Mouse (Mus musculus) T-cell, adult 66 days (primary cell): Measurements from ENCODE around the gene Sdr39u1. TPM values are rescaled to one million over a fixed set of nuclear protein-coding genes. Genes with fewer than 3 reads are reported as not detected.

Source experiments
- total RNA-seq, 2 experiments: library from RNA; stranded (reverse); gene quantifications; 3 replicates in 1 of 2; 4 replicates in 1 of 2; pipeline ENCODE4 v1.2.4; 2023

Gene Sdr39u1
- 10 to 100 TPM; 32.2 to 52.6 TPM for total RNA-seq

DNA sequence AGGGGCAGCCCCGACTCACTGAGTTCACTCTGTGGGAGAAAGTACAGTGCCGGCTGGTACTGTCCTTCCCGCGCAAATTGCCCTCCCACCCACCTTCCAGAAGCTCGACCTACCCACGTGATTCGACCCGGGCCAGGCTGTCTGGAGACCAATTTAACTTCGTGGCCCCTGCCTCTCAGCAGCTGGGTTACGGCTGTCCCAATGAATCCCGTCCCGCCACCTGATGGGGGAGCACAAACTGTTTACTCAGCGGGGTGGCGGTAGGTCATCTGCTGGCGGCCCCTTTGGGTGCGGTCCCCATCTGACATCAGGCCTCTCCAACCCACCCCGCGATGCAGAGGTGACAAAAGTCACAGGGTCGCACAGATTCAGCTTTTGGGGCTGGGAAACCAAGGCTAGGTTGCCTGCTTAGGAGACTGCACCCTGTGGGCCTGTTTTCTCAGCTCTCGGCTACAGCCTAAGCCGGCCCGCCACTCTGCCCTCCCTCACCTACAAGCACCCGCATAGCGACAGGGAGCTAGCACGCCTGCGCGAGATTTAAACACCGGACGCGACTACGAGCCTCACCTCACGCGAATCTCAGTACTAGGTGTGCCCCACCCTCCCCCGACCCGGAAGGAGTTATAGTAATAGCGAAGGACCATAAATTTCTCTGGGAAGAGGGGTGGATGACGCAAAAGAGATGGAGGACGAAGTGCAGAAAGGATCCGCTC lies at the start of gene Sdr39u1:
Gene Sdr39u1, minus strand, starts transcription at position 593 of the 713 bp plus-strand sequence.

DNA sequence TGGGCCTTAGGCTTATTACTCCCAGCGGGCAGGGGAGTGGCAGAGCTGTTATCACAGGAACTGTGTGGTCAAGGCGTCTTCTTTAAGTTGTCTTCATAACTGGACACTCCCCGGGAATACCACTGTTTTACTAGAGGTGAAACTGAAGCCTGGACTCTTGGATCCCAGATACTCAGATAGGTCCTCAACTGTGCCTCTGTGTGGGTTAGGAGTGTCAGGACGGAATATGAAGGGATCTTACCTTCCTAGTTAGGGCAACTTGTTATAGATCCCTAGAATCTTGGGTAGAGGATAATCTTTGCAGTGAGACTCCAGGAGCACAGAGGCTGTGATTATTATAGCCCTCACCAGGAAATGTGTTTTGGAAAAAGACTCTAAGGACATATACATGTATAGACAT lies 44.5 kb upstream of the Sdr39u1 start, which contains the start of gene Cma1:
Gene Cma1, minus strand, starts transcription at position 101 of the 400 bp plus-strand sequence.

DNA sequence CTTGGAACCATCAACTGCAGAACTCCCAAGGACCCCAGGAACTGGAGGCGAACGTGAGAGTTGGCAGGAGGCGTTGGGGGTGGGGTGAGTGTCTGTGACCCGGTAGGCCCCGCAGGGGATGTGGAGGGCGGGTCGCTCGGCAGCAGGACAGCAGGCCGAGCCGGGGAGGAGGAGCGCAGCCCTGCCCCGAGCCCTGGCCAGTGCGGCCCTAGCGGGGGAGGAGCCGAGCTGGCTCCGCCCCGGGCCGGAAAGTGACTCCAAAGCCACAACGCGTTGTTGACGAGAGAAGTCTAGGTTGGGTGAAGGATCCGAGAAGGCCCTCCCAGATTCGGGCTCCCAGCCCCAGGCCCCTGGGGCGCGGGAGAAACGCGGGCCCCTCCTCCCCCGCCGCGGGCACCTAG lies 15.4 kb downstream of the Sdr39u1 start, which contains the start of gene Khnyn:
Gene Khnyn, plus strand, starts transcription at position 235 of the 401 bp plus-strand sequence.

DNA sequence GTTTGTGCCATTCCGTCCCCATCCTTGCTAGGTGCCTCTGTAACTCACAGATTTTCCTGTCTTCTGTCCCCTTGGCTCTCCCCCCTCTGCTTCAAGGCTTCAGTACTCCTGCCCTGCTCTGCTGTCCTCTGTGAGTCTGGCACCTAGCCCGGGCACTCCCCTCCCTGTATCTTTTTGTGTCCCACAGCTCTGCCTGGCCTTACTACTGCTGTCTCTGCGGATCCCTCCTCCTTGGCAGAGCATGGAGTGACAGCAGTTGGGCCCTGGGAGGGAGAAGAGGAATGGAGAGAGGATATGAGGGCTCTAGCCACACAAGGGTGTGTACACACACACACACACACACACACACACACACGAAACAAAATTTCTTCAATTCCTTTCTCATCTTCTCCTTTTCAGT lies 15.9 kb downstream of the Sdr39u1 start, which contains the start of gene Cbln3:
Gene Cbln3, minus strand, starts transcription at position 227 of the 400 bp plus-strand sequence.

DNA sequence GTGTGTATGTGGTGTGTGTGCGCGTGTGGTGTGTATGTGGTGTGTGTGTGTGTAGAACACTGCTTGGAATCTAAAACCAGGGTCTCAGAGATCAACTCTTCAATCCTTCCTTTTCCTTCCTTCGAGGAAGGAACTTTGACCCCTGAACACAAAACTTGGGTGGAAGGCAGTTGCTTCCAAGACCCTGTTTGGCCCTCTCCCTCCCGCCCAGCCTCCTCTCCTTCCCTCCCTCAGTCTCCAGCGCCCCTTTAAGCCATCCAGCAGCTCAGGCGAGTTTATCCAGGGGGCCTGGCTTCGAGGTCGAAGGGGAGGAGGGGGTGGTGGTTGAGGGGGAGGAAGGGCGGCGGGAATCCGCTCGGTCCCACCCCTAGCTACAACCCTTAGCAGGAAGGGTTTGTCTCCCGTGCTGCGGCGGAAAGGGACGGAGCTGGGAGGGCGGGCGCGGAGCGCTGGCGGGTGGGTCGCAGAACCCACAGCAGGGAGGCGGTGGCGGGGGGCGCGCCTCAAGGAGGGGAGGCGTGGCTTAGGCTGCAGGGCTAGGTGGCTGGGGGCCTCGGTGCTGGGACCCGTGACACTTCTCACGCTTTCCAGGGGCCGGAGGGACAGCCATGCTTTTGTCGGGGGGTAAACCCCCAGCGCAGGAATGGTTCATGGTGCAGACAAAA lies 46.3 kb downstream of the Sdr39u1 start, which contains the start of gene Nynrin:
Gene Nynrin, plus strand, starts transcription at position 390 of the 665 bp plus-strand sequence.

Other genes starting within 250 kb of the Sdr39u1 start
- 10 to 100 TPM; 44.5 to 56.7 TPM for gene Mdp1, start 239.8 kb downstream of the Sdr39u1 start, total RNA-seq
- gene Gmpr2, start 228.4 kb downstream of the Sdr39u1 start, total RNA-seq: 10 to 100 TPM; 19.3 to 25.8 TPM
- gene Nedd8, start 228.2 kb downstream of the Sdr39u1 start, total RNA-seq: 100 to 1,000 TPM; 182 to 187 TPM
- gene Tinf2, start 218.5 kb downstream of the Sdr39u1 start, total RNA-seq: 100 to 1,000 TPM in 1 of 2 experiments, 10 to 100 TPM in 1; 94.4 to 113 TPM
- 1 to 10 TPM; 4.4 to 4.9 TPM for gene Tgm1, start 186.4 kb downstream of the Sdr39u1 start, total RNA-seq
- gene Rabggta, start 178.0 kb downstream of the Sdr39u1 start, total RNA-seq: 100 to 1,000 TPM in 1 of 2 experiments, 10 to 100 TPM in 1; 82.0 to 104 TPM
- gene Dhrs1, start 154.6 kb downstream of the Sdr39u1 start, total RNA-seq: 10 to 100 TPM; 16.5 to 19.4 TPM
- gene Nop9, start 154.6 kb downstream of the Sdr39u1 start, total RNA-seq: 10 to 100 TPM; 31.3 to 38.2 TPM
- gene Cideb, start 141.8 kb downstream of the Sdr39u1 start, total RNA-seq: not detected
- gene Ltb4r2, start 138.9 kb downstream of the Sdr39u1 start, total RNA-seq: 1 to 10 TPM; 1.4 to 1.5 TPM
- gene Ltb4r1, start 134.3 kb downstream of the Sdr39u1 start, total RNA-seq: under 1 TPM; 0.52 to 0.95 TPM
- gene Adcy4, start 116.2 kb downstream of the Sdr39u1 start, total RNA-seq: 1 to 10 TPM in 1 of 2 experiments, under 1 TPM in 1; 0.15 to 1.0 TPM
- 10 to 100 TPM; 55.9 to 66.9 TPM for gene Ripk3, start 111.4 kb downstream of the Sdr39u1 start, total RNA-seq
- not detected for gene Nfatc4, start 77.1 kb downstream of the Sdr39u1 start, total RNA-seq
- gene Nynrin, start 46.3 kb downstream of the Sdr39u1 start, total RNA-seq: 1 to 10 TPM; 1.1 to 6.0 TPM
- gene Cbln3, start 15.9 kb downstream of the Sdr39u1 start, total RNA-seq: not detected
- 10 to 100 TPM; 68.1 to 75.9 TPM for gene Khnyn, start 15.3 kb downstream of the Sdr39u1 start, total RNA-seq
- 1 to 10 TPM in 1 of 2 experiments, not detected in 1; 1.2 TPM for gene Cma1, start 44.4 kb upstream of the Sdr39u1 start, total RNA-seq
- not detected for gene Cma2, start 50.7 kb upstream of the Sdr39u1 start, total RNA-seq
- gene Mcpt1, start 117.7 kb upstream of the Sdr39u1 start, total RNA-seq: not detected
- not detected for gene Mcpt9, start 130.2 kb upstream of the Sdr39u1 start, total RNA-seq
- gene Mcpt2, start 141.7 kb upstream of the Sdr39u1 start, total RNA-seq: not detected
- gene Mcpt4, start 162.0 kb upstream of the Sdr39u1 start, total RNA-seq: 1 to 10 TPM in 1 of 2 experiments, under 1 TPM in 1; 0.71 to 2.5 TPM
- gene Mcpt8, start 185.0 kb upstream of the Sdr39u1 start, total RNA-seq: 1 to 10 TPM in 1 of 2 experiments, not detected in 1; 2.7 TPM
- gene Ctsg, start 202.3 kb upstream of the Sdr39u1 start, total RNA-seq: not detected
- not detected for gene Gzme, start 220.3 kb upstream of the Sdr39u1 start, total RNA-seq
- gene Gzmd, start 232.3 kb upstream of the Sdr39u1 start, total RNA-seq: not detected